Mouse (Mus musculus) kidney, postnatal 25 days (tissue): Measurements from ENCODE around the gene Slc6a16.

Experiments used
- DNase-seq, 2 experiments: peaks; one replicate each; pipeline ENCODE4 v3.0.0; 2021; ENCODE audit warnings: mixed read lengths in 2 of 2

The Slc6a16 gene

DNA sequence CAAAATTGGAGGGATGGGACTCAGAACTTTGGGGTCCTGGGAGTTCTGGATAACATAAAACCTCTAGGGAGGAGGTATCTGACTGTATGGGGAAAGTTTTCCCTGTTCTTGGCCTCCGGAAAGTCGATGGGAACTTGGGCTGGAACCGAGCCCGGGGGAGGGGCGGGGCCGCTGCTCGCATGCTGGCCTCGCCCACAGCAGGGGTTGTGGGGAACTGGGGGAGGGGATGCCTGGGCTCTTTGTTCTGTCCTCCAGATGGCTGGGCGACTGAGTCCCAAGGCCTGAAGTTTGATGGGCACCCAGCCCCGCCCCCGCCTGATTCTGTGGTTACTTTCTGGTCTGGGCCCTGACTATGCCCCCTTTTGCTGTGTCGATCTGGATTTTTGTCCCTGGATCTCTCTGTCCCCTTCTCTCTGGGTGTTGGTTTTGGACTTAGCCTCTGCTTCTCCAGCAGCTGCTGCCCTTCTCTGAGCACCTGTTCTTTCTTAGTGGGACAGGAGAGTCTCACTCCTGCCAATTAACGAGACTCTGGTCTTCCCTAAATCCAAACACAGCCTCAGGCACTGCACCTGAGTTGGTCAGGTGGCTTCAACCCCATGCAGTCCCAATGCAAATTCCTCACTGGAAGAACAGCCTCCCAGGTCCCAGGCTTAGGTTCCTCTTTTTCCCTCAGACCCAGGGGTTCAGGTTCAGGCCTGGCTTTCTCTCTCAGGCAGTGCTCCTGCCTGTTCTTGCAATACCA lies 24.3 kb upstream of the Slc6a16 start:
- peak; percentile 76 to 82 for DNase-seq

DNA sequence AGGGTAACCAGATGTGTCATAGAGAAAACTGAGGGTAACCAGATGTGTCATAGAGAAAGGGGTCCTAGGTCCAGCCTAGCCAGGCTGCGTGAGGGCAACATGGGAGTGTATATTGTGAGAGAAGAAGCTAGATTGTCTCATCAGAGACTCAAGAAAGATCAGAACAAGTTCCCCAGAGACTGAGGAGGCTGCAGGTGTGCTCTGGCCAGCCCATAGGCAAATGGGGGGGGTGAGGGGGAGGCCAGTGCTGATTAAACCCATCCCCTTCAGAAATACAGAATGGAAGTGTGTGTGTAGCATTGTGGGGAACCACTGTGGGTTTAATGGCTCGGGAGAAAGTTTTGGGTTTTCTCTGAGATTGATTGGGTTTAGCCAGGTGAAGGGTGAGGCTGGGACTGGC lies 19.2 kb upstream of the Slc6a16 start:
- DNase-seq, result no peak

DNA sequence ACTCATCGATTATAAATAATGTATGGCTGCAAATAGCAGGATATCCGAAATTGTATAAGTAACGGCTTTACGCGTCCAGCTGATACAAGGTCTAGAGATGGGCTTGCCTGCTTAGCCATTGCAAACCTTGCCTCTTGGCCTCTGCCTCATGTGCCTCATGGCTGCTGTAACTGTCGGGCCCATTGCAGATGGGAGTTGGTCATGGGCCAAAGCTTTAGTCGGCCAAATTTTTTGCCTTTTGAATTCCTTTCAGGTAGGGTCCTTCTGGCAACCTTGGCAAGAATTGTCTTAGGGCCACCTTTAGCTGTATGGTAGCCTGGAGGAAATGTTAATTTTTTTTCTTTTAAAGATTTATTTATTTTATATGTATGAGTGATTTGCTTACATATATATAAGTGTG lies 16.1 kb upstream of the Slc6a16 start:
- DNase-seq, result no peak

DNA sequence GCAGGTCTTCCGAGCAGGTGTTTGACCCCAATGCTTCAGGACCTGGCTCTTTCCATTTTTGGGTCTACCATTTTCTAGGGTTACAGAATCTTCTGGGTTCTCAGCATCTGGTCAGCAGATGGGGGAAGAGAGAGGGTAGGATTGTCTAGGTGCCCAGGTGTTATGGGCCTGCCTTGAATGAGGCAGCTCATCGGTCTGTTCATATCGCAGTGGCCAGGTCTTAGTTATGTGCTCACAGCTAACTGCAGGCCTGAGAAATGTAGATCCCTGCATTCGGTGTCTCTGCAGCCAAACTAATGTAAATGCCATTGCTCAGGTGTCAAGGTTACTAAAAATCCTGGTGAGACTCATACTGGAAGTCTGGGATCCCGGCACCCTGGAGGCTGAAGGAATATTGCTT lies 14.5 kb upstream of the Slc6a16 start:
- no peak for DNase-seq

DNA sequence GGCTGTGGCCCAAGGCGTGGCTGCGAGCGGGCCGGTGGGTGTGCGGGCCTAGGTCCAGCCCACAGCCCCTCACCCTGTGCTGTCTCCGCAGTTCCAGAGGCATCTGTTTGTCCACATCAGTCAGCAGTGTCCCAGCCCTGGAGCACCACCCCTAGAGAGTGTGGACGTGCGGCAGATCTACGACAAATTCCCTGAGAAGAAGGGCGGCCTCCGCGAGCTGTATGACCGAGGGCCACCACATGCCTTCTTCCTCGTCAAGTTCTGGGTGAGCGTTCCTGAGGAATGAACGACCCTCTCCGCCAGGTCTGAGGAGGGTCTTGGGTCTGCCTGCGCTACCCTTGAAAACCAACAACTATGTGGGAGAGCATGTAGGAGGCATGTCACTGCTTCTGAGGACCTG lies 12.3 kb upstream of the Slc6a16 start:
- no peak for DNase-seq

DNA sequence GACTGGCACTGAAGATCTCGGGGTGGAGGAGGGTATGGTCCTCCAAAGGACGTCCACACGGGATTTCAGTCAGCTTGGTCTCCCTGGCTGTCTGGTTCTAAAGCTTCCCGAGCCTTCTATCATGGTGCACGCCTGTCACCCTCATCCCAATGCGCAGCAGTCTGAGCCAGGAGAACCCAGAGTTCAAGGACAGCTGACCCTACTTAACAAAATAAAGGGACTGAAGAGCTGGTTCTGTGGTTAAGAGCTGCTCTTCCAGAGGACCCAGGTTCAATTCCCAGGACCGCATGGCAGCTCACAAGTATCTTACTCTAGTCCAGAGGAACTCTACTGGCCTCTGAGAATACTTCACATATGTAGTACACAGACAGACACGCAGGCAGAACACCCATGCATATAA lies 11.8 kb upstream of the Slc6a16 start:
- DNase-seq, result no peak

DNA sequence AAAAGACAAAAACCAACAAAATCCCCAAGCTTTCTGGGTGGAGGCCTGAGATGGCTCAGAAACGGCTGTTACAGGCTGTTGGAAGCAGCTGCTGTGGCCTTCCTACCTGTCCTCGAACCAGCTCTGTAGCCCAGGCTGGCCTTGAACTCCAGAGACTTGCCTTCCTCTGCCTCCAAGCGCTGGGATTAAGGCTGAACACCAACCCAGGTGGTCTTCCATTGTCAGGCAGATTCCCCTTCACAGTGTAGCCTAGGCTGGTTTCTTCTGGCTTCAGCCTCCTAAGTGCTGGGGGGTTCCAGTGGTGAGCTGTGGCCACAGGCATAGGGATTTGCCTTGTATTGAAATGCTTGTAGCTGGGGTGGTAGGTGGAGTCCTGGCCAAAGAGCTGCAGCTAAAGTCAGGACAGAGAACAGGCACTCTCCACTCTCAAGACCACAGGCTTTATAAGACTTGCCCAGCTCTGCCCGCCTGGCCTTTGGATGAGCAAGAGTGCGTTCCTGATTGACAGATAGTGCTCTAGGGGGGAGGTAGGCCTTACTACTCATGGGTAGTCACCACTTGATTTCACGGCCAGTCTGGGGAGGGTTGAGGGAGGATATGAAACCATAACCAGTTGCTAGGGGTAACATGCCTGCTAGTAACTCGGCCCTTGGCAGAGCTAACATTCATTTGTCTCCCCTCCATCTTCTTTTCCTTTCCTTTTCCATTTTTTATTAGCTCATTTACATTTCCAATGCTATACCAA lies 11.3 kb upstream of the Slc6a16 start:
- no peak for DNase-seq

DNA sequence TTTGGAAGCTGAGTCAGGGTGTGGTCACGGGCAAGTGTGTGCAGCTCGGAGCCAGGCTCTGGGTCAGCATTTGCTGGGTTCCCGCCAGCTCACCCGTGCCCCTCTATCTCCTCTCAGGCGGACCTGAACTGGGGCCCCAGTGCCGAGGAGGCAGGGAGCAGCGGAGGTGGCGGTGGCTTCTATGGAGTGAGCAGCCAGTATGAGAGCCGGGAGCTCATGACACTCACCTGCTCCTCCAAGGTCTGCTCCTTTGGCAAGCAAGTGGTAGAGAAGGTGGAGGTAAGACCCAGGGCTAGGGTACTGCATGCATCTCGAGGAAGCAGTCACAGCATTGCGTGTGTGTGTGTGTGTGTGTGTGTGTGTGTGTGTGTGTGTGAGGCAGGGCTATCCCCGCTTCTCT lies 9.7 kb upstream of the Slc6a16 start:
- DNase-seq, result no peak

DNA sequence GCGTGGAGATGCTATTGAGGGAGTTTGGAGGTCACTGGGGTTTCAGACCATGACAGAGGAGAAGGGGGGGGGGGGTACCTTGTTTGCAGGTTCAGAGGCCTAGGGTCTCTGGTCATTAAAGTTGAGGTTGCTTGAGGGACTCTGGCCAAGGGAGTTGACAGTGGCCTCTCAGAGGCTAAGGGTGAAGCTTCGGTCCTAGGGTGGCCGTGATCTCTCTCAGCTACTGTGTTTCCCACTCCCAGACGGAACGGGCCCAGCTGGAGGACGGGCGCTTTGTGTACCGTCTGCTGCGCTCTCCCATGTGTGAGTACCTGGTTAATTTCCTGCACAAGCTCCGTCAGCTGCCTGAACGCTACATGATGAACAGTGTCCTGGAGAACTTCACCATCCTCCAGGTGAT lies 8.9 kb upstream of the Slc6a16 start:
- no peak for DNase-seq

DNA sequence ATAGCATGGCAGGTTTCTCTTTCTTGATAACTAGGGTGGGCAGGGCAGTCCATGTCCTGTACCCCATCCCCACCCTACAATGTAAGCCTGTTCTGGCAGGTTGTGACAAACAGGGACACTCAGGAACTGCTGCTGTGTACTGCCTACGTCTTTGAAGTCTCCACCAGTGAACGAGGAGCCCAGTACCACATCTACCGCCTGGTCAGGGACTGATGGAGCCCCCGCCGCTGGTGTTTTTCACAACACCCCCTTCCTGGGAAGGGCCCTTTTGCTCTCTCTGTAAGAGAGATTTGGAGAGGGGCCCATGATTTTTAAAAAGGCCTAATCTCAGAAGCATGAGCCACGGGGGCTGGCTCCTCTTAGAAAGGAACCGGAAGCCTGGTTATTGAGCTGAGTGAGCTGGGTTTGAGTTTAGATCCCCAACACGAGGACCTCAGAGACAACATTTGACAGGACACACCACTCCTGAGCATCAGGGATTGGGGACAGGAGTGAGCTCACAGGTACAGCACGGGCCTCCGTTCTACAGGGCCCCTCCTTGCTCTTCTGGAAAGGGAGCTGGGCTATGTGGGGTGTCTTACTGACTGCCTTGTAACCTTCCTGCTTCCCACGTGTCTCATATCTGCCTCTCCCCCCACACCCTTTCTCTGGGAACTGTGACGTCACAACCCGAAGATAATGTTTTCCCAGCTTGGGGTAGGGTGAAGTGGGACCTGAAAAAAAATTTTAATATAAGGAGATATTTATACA lies 8.0 kb upstream of the Slc6a16 start:
- DNase-seq, result no peak

DNA sequence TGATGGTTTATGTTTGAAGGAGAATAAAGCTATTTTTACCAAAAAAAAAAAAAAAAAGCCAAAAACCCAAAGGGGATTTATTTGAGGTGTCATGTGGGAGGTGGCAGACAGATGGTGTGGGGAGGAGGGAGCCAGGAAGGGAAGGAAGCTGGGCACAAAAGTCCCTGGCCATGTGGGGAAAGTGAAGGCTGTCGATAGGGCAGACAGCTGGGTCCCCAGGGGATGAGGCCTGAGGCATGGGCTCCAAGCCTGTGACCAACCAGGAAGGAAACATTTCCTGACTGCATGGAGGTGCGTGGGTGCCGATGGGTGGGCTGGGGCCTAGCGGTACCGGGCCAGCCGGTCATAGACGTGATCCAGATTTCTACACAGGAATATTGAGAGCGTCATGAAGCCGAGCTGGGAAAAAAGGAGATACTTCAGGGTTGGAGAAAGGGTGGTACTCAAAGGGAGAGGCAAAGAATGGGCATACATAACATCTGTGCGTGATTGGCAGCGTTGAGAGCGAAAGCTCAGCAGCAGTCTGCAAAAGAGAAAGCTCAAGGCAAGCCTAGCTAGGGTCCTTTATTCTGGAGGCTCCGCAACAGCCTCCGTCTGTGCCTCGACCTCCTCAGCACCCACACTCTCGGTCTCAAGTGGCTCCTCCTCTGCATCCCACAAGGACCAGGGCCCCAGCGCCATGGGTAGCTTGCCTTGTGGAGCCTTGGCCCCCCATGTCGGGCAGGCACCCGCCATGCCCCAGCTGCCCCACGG lies 7.1 kb upstream of the Slc6a16 start:
- DNase-seq, result peak in 1 of 2 experiments; percentile 14

DNA sequence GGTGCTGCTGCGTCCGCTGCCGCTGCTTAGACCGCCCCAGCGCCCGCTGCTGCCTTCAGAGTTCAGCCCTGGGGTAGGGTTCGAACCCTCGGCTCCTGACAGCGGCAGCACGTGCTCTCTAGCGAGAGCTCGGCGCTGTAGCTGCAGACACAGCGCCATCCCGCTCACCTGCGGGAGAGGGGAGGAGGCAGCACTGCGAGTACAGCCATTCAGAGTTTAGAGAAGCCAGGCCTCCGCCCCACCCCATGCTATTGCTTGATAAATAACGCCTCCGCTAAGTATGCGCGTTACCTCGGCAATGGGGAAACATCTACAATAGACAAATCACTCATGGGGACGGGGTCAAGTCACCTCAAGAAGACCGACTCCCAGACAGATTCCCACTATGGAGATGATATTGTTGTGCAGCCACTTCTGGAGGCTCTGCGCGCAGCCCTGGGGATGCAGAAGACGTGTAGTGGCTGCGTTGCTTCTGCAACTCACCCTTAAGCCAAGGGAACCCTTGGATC lies 6.5 kb upstream of the Slc6a16 start:
- DNase-seq, result no peak

DNA sequence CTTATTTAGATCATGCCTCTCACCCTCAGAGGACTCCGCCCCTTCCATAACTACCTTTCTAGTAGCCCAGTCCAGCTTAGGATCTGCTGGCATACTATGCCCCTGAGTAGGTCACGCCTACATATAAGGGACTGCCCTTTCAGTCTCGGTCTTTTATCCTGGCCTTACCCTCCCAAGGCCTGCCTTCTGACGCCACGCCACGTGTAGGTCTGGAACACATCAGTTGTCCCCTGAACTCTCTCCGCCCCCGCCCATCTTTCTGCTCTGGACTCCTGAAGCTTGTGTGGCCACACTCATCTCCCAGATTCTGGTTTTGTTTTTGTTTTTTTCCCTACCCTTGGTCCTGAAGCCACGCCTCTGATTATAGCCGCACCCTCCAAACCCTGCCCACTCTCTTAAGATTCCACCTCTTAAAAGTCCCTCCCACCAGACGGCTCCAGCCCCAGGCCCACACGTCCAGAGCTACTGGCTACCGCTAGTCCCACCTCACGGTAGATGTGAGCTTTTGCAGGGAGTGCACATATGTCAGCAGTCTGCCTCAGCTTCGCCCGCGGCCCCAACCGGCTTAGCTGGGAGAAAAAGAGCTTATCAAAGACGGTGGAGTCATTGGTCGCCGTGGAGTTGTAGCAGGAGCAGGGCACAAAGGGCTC lies 5.8 kb upstream of the Slc6a16 start:
- peak; percentile 35 to 52 for DNase-seq

DNA sequence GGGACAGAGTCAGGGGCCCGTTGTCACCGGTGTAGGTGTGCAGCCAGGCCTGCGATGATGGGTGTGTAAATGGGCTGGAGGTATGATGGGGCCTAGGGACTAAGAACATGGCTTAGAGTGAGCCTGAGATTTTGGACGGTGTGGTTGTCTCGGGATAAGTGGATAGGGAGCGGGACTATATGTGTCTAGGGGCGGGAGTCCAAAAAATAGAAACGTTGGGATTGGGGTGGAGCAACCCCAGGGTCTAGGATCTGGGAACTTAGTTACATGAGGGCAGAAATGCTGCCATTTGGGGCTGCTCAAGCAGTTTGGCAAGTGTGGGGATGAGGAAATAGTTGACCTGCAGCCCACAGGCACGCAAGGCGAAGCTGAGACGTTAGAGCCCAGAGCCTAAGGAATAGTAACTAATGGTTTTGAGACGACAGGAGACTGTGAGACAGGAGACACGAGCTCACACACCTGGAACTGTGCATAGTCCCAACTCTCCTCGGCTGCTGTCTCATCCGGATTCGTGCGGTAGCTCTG lies 5.2 kb upstream of the Slc6a16 start:
- no peak for DNase-seq

DNA sequence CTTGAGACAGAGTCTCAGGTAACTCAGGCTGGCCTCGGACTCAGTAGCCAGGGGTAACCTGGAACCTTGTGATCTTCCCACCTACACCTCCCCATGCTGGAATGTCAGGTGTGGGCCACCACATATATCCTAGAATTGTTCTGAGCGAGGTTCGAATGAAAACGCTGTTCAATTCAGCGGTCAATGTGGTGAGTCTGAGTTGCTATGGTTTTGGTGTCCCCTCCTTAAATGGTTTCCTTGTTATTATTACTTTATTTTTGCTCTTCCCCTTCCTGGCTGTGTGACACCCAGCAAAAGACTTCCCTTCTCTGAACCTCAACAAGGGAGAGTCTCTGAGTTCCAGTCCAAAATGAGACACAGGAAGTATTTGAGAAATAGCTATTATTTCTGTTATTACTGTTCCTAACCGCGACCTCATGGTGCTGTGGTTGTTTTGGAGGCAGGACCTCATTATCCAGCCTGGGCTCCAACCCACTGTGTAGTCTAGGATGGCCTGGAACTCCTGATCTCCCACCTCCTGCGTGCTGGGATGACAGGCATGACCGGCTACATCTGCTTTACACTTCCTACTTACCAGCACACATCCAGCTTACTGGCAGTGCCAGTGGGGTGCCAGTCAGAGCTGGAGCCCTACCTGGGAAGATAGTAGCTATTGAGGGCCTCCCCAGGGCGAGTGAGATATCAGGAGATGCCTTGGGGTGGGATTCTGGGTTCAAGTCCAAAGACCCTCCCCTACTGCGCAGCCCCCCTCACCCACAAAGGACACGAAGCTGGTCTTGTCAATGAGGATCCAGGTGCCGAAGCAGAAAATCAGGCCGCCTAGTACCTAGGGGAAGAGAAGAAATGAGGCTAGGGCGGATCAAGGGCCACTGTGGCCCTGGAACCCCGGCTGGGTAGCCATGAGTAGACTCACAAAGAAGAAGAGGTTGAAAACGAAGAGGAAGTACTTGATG lies 2.9 kb upstream of the Slc6a16 start:
- DNase-seq, result no peak

DNA sequence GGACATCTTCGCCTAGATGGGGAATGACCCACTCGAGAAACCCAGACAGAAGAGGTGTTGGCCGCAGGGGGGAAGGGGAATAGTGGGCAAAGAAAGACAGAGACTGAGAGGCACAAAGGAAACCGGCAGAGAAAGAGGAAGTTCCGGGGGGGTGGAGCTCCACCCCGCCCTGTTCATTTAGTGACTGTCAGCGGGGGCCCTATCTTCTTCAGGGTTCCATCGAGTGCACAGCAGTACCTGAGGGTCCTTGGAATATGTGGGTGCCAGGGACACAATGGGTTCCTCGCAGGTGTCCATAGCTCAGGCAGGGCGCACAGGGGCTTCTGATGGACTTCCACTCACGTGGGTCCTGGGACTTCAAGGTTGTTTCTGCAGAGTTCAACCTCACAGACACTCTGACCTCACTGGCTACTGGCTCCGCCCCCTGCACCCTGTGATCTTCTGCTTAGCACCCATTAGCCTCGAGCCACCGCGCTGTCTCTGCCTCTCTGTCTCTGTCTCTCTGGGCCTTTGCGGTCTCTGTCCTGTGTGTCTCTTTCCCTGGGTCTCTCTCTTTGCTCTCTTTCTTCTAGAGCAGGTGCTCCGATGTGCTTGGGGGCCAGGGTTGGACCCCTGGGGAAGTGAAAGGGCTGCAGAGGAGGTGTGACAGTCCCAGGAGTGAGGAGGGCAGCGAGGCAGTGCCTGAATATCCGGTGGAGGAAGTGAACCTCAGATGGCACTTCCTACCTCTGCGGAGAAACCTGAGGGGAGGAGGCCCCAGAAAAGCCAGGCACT lies 2.0 kb upstream of the Slc6a16 start, which contains the start of gene Cd37:
Gene Cd37 (minus strand): TSS at position 393 of the 774 bp plus-strand sequence.
- DNase-seq, result no peak

DNA sequence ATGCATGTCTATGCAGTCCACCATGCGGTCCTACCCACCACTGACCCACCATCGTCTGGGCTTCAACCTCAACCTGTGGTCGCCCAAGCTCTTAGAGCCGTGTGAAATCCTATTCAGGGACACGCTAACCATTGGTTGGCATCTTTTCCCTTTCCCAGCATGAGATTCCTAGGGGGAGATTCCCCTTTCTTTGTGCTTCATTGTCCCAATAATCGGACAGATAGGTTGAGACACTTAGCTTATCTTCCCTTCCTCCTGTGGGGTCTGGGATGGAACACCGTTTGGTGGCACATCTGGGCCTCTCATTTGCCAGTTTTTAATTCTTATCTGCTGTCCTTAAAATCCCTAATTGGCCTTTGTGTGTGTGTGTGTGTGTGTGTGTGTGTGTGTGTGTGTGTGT lies 776 bp upstream of the Slc6a16 start:
- no peak for DNase-seq

DNA sequence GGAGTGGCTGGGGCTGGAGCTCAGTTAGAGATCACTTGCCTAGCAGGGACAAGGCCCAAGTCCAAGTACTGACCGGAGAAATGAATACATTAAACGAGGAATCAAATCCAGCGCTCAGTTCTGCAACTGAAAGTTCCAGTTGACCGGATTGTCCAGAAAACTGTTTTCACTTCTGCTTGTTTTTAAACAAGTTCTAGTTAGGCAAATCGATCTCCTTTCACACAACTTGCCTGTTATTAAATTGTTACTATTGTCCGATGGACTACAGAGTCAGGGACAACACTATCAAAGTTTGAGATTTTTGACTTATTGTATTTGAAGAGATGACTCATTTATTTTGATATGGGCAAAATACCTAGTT lies 484 bp downstream of the Slc6a16 start:
- DNase-seq, result no peak

DNA sequence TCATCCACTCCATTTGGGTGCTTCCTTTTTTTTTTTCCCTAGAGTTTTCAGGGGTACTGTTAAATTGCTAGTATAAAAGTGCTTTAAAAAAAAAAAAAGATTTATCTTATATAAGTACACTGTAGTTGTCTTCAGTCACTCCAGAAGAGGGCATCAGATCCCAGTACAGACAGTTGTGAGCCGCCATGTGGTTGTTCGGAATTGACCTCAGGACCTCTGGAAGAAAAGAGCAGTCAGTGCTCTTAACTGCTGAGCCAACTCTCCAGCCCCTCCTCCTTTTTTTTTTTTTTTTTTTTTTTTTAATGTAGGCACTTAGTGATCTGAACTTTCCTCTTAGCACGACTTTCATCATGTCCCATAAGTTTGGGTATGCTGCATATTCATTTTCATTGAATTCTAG lies 6.8 kb downstream of the Slc6a16 start:
- DNase-seq, result no peak

DNA sequence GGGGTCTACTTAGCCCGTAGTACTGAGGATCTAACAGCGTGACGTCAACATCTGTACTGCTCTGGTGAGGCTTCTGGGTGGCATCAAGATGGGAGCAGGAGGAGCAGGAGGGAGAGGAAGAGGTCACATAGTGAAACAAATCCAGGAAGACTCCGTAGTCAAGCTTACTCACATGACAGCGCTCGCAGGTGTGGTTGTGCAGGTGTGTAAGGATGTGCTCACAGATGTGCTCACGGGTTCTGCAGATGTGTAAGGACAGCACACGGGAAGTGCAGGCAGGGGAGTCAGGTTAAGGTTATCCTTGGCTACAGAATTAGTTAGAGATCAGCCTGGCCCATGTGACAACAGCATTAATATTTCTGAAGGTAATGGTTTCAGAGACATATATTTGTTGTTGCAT lies 12.9 kb downstream of the Slc6a16 start:
- no peak for DNase-seq
